Mouse (Mus musculus) CH12.LX (cell line): ENCODE measurements around the gene Krtap17-1. TPM values are rescaled to one million over a fixed set of nuclear protein-coding genes. Genes with fewer than 3 reads are reported as not detected.

Source experiments
- DNase-seq: peaks from one replicate; pipeline ENCODE4 v3.0.0-alpha.2; 2013; ENCODE audit errors: extremely low read depth
- H3K27ac ChIP-seq: 2 replicates; pipeline ENCODE4 v1.5.1; 2012; ENCODE audit warnings: low read depth, mild to moderate bottlenecking, control low read depth, moderate library complexity; ENCODE audit not compliant: insufficient read depth
- H3K27me3 ChIP-seq: replicated peaks from 2 replicates; pipeline ENCODE3; 2012; ENCODE audit warnings: inconsistent platforms
- H3K36me3 ChIP-seq, 2 experiments: replicated peaks in 1 of 2; 2 replicates each; pipeline versions ENCODE3 to v1.6.1; 2012; ENCODE audit warnings: inconsistent platforms in 1 of 2, low read length in 1 of 2, mild to moderate bottlenecking in 1 of 2, mixed read lengths in 1 of 2, moderate library complexity in 1 of 2; ENCODE audit not compliant: control insufficient read depth in 1 of 2, insufficient read depth in 1 of 2
- H3K4me1 ChIP-seq, 2 experiments: 2 replicates each; pipeline ENCODE4 v1.6.1; 2012; ENCODE audit warnings: inconsistent platforms in 1 of 2, moderate library complexity in 1 of 2; ENCODE audit not compliant: insufficient read depth in 2 of 2, control insufficient read depth in 1 of 2
- H3K4me2 ChIP-seq: 2 replicates; pipeline ENCODE4 v1.6.1; 2012; ENCODE audit warnings: low read depth, mild to moderate bottlenecking, control low read depth; ENCODE audit not compliant: poor library complexity, insufficient read depth, severe bottlenecking
- H3K4me3 ChIP-seq, 3 experiments: fragments of 150-350 bp in 1 of 3; sonication (generic) in 1 of 3; replicated peaks in 1 of 3; 2 replicates each; pipeline versions ENCODE3 to v1.5.1; 2011 to 2012; ENCODE audit warnings: low read depth in 2 of 3, low read length in 2 of 3, mild to moderate bottlenecking in 2 of 3, moderate library complexity in 2 of 3, control low read depth in 1 of 3, improper control_type of control experiment in 1 of 3, inconsistent platforms in 1 of 3, mixed read lengths in 1 of 3; ENCODE audit not compliant: poor library complexity in 1 of 3
- H3K79me2 ChIP-seq: replicated peaks from 2 replicates; pipeline ENCODE4 v1.6.1; 2012; ENCODE audit warnings: mild to moderate bottlenecking, moderate library complexity; ENCODE audit not compliant: control insufficient read depth, poor library complexity, insufficient read depth, severe bottlenecking; ENCODE audit errors: extremely low read depth
- H3K9ac ChIP-seq: 2 replicates; pipeline ENCODE4 v1.6.1; 2012; ENCODE audit warnings: low read depth, mild to moderate bottlenecking, control low read depth, moderate library complexity; ENCODE audit not compliant: insufficient read depth
- H3K9me3 ChIP-seq: replicated peaks from 2 replicates; pipeline ENCODE3; 2012; ENCODE audit warnings: low read length, inconsistent platforms, mixed read lengths
- BHLHE40 ChIP-seq: IDR thresholded peaks from 2 replicates; pipeline ENCODE4 v1.6.1; 2011; ENCODE audit warnings: mild to moderate bottlenecking, low read depth, low read length, improper control_type of control experiment
- CHD1 ChIP-seq: IDR thresholded peaks from 2 replicates; pipeline ENCODE4 v1.6.1; 2012; ENCODE audit warnings: low read depth, low read length, improper control_type of control experiment, inconsistent platforms
- ELF1 ChIP-seq: IDR thresholded peaks from 2 replicates; pipeline ENCODE4 v1.6.1; 2014; ENCODE audit warnings: low read depth, mild to moderate bottlenecking, inconsistent platforms, low read length, improper control_type of control experiment
- EP300 ChIP-seq: IDR thresholded peaks from 2 replicates; pipeline ENCODE4 v1.6.1; 2011; ENCODE audit warnings: low read length, improper control_type of control experiment
- ETS1 ChIP-seq: conservative IDR thresholded peaks from 2 replicates; pipeline ENCODE4 v1.6.1; 2012; ENCODE audit warnings: low read depth, mild to moderate bottlenecking, inconsistent platforms, low read length, improper control_type of control experiment, moderate library complexity
- GABPA ChIP-seq: IDR thresholded peaks from 2 replicates; pipeline ENCODE4 v1.6.1; 2012; ENCODE audit warnings: low read depth, low read length, improper control_type of control experiment, inconsistent platforms; ENCODE audit not compliant: insufficient replicate concordance
- HCFC1 ChIP-seq: IDR thresholded peaks from 2 replicates; pipeline ENCODE4 v1.6.1; 2012; ENCODE audit warnings: low read depth, mild to moderate bottlenecking, inconsistent platforms, low read length, improper control_type of control experiment
- IRF4 ChIP-seq: IDR thresholded peaks from 2 replicates; pipeline ENCODE4 v1.6.1; 2014; ENCODE audit warnings: low read depth, mild to moderate bottlenecking, inconsistent platforms, low read length, improper control_type of control experiment
- KAT2A ChIP-seq: IDR thresholded peaks from 2 replicates; pipeline ENCODE4 v1.6.1; 2012; ENCODE audit warnings: low read length, improper control_type of control experiment, inconsistent platforms; ENCODE audit not compliant: insufficient replicate concordance
- MAX ChIP-seq: IDR thresholded peaks from 2 replicates; pipeline ENCODE4 v1.6.1; 2011; ENCODE audit warnings: low read length, improper control_type of control experiment
- MXI1 ChIP-seq: IDR thresholded peaks from 2 replicates; pipeline ENCODE4 v1.6.1; 2011; ENCODE audit warnings: mild to moderate bottlenecking, low read depth, low read length, improper control_type of control experiment
- MYC ChIP-seq: IDR thresholded peaks from 2 replicates; pipeline ENCODE4 v1.6.1; 2011; ENCODE audit warnings: low read depth, mild to moderate bottlenecking, improper control_type of control experiment, low read length
- NELFE ChIP-seq: IDR thresholded peaks from 2 replicates; pipeline ENCODE4 v1.6.1; 2011; ENCODE audit warnings: low read depth, low read length, improper control_type of control experiment
- NRF1 ChIP-seq: IDR thresholded peaks from 2 replicates; pipeline ENCODE4 v1.6.1; 2014; ENCODE audit warnings: low read depth, mild to moderate bottlenecking, inconsistent platforms, low read length, improper control_type of control experiment, moderate library complexity
- RAD21 ChIP-seq: IDR thresholded peaks from 2 replicates; pipeline ENCODE4 v1.6.1; 2011; ENCODE audit warnings: low read depth, mild to moderate bottlenecking, low read length, improper control_type of control experiment, moderate library complexity
- SIN3A ChIP-seq: IDR thresholded peaks from 2 replicates; pipeline ENCODE4 v1.6.1; 2012; ENCODE audit warnings: low read length, improper control_type of control experiment, inconsistent platforms
- TBP ChIP-seq: conservative IDR thresholded peaks from 2 replicates; pipeline ENCODE4 v1.6.1; 2011; ENCODE audit warnings: low read depth, low read length, improper control_type of control experiment
- TCF12 ChIP-seq: IDR thresholded peaks from 2 replicates; pipeline ENCODE4 v1.6.1; 2014; ENCODE audit warnings: low read depth, mild to moderate bottlenecking, inconsistent platforms, low read length, improper control_type of control experiment
- UBTF ChIP-seq: IDR thresholded peaks from 2 replicates; pipeline ENCODE4 v1.6.1; 2012; ENCODE audit warnings: low read depth, mild to moderate bottlenecking, inconsistent platforms, low read length, improper control_type of control experiment, moderate library complexity
- ZMIZ1 ChIP-seq: IDR thresholded peaks from 2 replicates; pipeline ENCODE4 v1.6.1; 2012; ENCODE audit warnings: low read depth, mild to moderate bottlenecking, inconsistent platforms, low read length, improper control_type of control experiment
- ZNF384 ChIP-seq: IDR thresholded peaks from 2 replicates; pipeline ENCODE4 v1.6.1; 2012; ENCODE audit warnings: low read depth, low read length, improper control_type of control experiment, inconsistent platforms
- dilution Hi-C: fragments of 300-500 bp; cut with MboI; formaldehyde crosslinking; loops from 2 replicates; pipeline ENCODE4 v1.14.3; 2020; ENCODE audit warnings: low sequenced_read_pairs; ENCODE audit not compliant: extremely low pct_unique_long_range_greater_than_20kb, extremely low pct_ligation_motif_present
- in situ Hi-C: fragments of 300-500 bp; cut with MboI; formaldehyde crosslinking; loops from 3 replicates; pipeline ENCODE4 v1.14.3; 2019; ENCODE audit warnings: low sequenced_read_pairs, low pct_ligation_motif_present, low pct_unique_long_range_greater_than_20kb, mixed read lengths
- polyA plus RNA-seq: library from polyadenylated mRNA; unstranded; fragments of >175 nt; gene quantifications from 2 replicates; pipeline ENCODE4 v1.2.1, GENCODE M21; 2012; ENCODE audit warnings: low read depth; ENCODE audit not compliant: insufficient read length
- total RNA-seq, 2 experiments: library from RNA; depleted of rRNA; stranded (reverse); fragments of 300-350 nt in 1 of 2; fragments of >200 nt in 1 of 2; gene quantifications; 2 replicates each; pipeline ENCODE4 v1.2.3; 2012 to 2014

Gene Krtap17-1
- total and polyA plus RNA-seq, 3 experiments, result not detected

GRCm38 (mm10) chr11:99982731-99983130 is 11.1 kb downstream of the Krtap17-1 start:
- dilution Hi-C loops, result no loop called here
- no peak overlapping the region for H3K4me3 ChIP-seq
- no peak overlapping the region for H3K9ac ChIP-seq
- H3K36me3 ChIP-seq, result no peaks in the 10 kb centered on the region
- no peak overlapping the region for H3K4me2 ChIP-seq
- H3K27me3 ChIP-seq, result peaks cover 87% of the 10 kb centered on the region
- no peak for DNase-seq
- in situ Hi-C loops, result no loop called here
- TF ChIP-seq IRF4, result no peak
- TF ChIP-seq SIN3A, result no peak
- no peak for TF ChIP-seq TCF12
- H3K4me1 ChIP-seq, result peaks cover 11 to 12% of the 10 kb centered on the region in 2 experiments
- no peak overlapping the region for H3K27ac ChIP-seq
- no peaks in the 10 kb centered on the region for H3K79me2 ChIP-seq
- H3K9me3 ChIP-seq, result no peaks in the 10 kb centered on the region

- dilution Hi-C loops, result no loop called here
- peaks cover 75% of the 10 kb centered on the region for H3K27me3 ChIP-seq
- in situ Hi-C loops, result no loop called here
- H3K4me1 ChIP-seq, result peaks cover 7 to 11% of the 10 kb centered on the region in 2 experiments; a peak in 3 of 4 replicates
- no peak within 1 kb of the TSS for H3K9ac ChIP-seq
- DNase-seq, result no peak
- H3K79me2 ChIP-seq, result no peaks in the 10 kb centered on the region
- H3K9me3 ChIP-seq, result no peaks in the 10 kb centered on the region
- H3K36me3 ChIP-seq, result no peaks in the 10 kb centered on the region
- H3K4me3 ChIP-seq, result no peak within 1 kb of the TSS
- no peak within 1 kb of the TSS for H3K27ac ChIP-seq
- no peak within 1 kb of the TSS for H3K4me2 ChIP-seq
- TF ChIP-seq TBP (no peak), UBTF (no peak), HCFC1 (no peak), CHD1 (no peak), MYC (no peak), NELFE (no peak), KAT2A (no peak), BHLHE40 (no peak), GABPA (no peak), NRF1 (no peak), EP300 (no peak), RAD21 (no peak), ELF1 (no peak), MXI1 (no peak), IRF4 (no peak), MAX (no peak), ZNF384 (no peak), ETS1 (no peak), ZMIZ1 (no peak)
These were observed 14.8 kb downstream of the Krtap17-1 start, which contains the start of gene Krtap29-1 for GRCm38 (mm10) chr11:99978953-99979352. TSS of gene Krtap29-1 (minus strand) at chr11:99979053.
